Mouse (Mus musculus) ovary, postnatal 10 days (tissue): ENCODE results near the gene Kntc1.

Experiments
- DNase-seq: peaks from one replicate; pipeline ENCODE4 v3.0.0; 2022; ENCODE audit warnings: low spot score

Gene Kntc1

DNA sequence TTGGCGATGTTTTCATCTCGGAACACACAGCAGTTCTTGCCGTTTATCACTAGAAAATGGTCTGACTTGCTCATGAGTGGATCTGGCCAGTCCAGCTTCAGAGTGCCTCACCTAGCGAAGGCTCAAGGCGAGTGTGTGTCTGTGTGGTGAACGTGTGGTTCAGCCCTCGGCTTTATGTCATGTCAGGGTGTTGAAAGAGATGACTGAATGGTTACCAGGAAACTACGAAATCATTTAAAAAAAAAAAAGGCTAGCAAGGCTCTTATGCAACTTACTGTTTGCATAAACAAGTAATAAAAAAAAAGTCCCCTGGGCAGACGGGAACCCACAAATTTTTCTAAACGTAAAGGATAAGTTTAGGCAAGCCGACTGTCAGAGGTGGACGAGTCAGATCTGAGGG lies 115.8 kb downstream of the Kntc1 start, which contains the start of gene Hcar2:
Gene Hcar2, minus strand, starts transcription at position 135 of the 400 bp plus-strand sequence.
- no peak for DNase-seq

DNA sequence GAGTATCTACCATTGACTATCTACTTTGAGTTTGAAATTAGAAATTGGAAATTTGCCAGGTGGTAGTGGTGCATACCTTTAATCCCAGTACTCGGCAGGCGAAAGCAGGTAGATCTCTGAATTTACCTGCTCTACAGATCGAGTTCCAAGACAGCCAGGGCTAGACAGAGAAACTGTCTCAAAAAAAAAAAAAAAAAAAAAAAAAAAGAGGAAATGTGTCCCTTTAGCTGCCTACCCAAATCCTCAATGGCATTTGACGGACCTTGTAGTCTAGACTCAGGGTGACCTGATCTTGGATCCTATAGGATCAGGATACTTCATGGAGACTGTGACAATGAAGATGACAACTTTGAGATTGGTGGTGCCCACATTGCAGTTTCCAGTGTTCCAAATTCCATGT lies 116.9 kb downstream of the Kntc1 start:
- no peak for DNase-seq

DNA sequence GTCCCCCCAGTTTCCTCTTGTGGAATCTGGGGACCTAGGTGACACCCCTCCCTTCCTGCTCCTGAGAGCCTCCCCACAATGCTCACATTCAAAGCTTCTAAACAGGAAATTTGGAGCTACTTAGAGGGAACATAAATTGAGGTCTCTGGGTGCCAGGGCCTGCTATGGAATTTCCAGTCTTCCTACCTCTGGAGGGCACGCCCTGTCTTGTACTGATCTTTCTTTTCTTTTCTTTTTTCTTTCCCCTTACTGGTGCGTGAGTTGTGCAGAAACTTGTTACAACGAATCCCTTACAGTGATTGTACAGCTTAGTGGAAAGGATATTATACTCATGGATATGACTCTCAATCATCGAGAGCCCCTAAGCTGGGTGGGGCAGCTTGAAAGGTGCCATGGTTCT lies 120.1 kb downstream of the Kntc1 start:
- no peak for DNase-seq
